Mouse (Mus musculus): Measurements from ENCODE around the gene Nup133. TPM values are rescaled to one million over a fixed set of nuclear protein-coding genes. Genes with fewer than 3 reads are reported as not detected.

Gene Nup133
- polyA plus RNA-seq, 1 experiment from 2014 or later, result 18.3 TPM

DNA sequence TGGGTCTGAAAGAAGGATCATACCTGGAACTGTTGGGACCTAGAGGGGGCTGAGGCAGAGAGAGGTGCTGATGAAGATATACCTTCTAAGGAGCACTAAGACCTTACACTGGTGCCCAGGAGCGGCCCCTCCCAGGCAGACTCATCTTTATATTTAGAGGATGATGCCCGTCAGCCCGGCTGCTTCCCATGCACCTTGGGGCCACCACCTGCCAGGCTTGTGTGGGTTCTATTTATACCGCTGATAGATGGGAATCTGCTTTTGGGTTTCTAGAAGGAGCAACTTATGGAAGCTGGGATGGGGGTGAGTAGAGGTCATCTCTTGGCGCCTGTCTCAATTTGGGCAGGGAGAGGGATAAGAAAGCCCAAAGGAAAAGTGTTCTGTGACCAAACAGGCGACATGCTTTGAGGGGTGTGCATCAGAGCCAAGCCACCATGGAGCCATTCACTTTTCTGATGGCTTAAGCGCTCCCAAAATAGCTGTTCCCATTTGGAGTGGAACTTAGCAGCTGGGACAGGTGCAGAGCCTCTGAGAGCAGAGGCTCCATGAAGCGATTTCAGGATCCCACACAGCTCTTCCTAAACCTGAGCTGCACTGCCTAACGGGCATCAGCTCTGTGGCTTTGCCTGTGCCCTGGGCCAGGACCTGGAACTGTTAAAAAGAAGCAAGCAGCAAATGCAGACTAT, 53.2 kb downstream of the Nup133 start:
- no peak for ATAC-seq
- Histone ChIP-seq H3K9me3 (ENCODE audit: control insufficient read depth, low read length) (no peaks in the 10 kb centered on the region), H3K4me3 (ENCODE audit: low read length) (no peak overlapping the region), H3K27ac (ENCODE audit: low read depth, low read length) (no peak overlapping the region), H3K4me1 (ENCODE audit: control insufficient read depth, insufficient read depth, low read depth, low read length) (peaks cover 6% of the 10 kb centered on the region), H3K9ac (ENCODE audit: low read depth, low read length) (no peak overlapping the region), H3K4me2 (ENCODE audit: low read length) (no peak overlapping the region), H3K27me3 (replicated peaks; ENCODE audit: control insufficient read depth, insufficient read depth, low read length) (peaks cover 18% of the 10 kb centered on the region), H3K36me3 (ENCODE audit: control insufficient read depth, insufficient read depth, low read length) (0 out of 2 replicates have a peak, but pooled peaks cover 4% of the 10 kb centered on the region)
- WGBS, result 68% methylated on average over 9 of the region's 9 CpGs

DNA sequence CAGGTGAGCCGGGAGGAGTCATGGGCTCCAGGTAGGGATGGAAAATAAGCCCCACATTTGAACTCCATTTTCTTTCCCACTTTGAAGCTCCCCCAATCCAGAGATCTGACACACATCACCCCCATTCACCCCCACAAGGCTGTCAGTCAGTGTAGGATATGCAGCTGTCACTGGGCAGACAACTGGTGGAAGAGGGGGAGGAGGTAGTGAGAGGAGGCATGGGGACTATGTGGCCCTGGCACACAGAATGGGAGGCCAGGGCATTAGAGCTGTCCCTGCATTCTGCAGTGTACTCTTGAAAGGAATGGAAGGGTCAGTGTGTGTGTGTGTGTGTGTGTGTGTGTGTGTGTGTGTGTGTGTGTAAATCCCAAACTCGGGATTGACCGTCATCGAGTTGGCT, 53.8 kb downstream of the Nup133 start:
- Histone ChIP-seq H3K4me2 (ENCODE audit: low read length) (no peak overlapping the region), H3K4me3 (ENCODE audit: low read length) (no peak overlapping the region), H3K4me1 (ENCODE audit: control insufficient read depth, insufficient read depth, low read depth, low read length) (peaks cover 6% of the 10 kb centered on the region), H3K9ac (ENCODE audit: low read depth, low read length) (no peak overlapping the region), H3K27me3 (replicated peaks; ENCODE audit: control insufficient read depth, insufficient read depth, low read length) (peaks cover 20% of the 10 kb centered on the region), H3K27ac (ENCODE audit: low read depth, low read length) (no peak overlapping the region), H3K9me3 (ENCODE audit: control insufficient read depth, low read length) (no peaks in the 10 kb centered on the region), H3K36me3 (ENCODE audit: control insufficient read depth, insufficient read depth, low read length) (no peaks in the 10 kb centered on the region)
- WGBS, result 83% methylated on average over 4 of the region's 4 CpGs
- no peak for ATAC-seq

DNA sequence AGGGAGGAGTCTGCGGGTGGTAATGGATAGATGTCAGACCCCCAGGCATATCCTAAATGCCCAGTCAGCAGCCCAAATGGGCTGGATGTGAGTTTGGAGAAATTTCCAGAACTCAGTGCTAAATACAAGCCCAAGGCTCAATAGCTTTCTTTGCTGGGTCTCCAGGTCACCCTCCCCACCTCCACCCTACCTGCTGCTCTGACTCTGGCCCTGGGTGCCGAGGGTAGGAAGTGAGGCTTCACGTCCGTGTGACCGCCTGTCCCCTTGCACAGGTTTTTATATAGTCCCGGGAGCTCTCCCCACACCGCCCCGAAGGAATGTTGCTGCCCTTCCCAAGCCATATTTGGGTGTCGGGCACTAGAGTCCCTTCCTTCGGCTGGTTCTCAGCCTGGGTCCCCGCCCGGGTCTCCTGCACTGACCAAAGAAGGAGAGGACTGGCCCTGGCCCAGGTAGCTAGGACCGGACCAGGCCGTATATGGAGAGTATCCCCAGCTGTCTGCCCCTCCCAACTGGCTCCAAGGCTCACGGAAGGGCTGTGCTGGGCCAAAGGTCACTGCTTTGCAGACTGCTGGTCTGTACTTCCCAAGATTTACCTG, 54.5 kb downstream of the Nup133 start, which contains the start of gene Acta1:
Gene Acta1 (minus strand): TSS at position 250 of the 596 bp plus-strand sequence.
- Histone ChIP-seq H3K27me3 (replicated peaks; ENCODE audit: control insufficient read depth, insufficient read depth, low read length) (peaks cover 20% of the 10 kb centered on the region), H3K9me3 (ENCODE audit: control insufficient read depth, low read length) (no peaks in the 10 kb centered on the region), H3K4me3 (ENCODE audit: low read length) (no peak within 1 kb of the TSS), H3K27ac (ENCODE audit: low read depth, low read length) (no peak within 1 kb of the TSS), H3K4me1 (ENCODE audit: control insufficient read depth, insufficient read depth, low read depth, low read length) (peaks cover 6% of the 10 kb centered on the region), H3K36me3 (ENCODE audit: control insufficient read depth, insufficient read depth, low read length) (no peaks in the 10 kb centered on the region), H3K4me2 (ENCODE audit: low read length) (no peak within 1 kb of the TSS), H3K9ac (ENCODE audit: low read depth, low read length) (no peak within 1 kb of the TSS)
- no peak for ATAC-seq
- WGBS, result 19% methylated on average over 15 of the region's 15 CpGs

DNA sequence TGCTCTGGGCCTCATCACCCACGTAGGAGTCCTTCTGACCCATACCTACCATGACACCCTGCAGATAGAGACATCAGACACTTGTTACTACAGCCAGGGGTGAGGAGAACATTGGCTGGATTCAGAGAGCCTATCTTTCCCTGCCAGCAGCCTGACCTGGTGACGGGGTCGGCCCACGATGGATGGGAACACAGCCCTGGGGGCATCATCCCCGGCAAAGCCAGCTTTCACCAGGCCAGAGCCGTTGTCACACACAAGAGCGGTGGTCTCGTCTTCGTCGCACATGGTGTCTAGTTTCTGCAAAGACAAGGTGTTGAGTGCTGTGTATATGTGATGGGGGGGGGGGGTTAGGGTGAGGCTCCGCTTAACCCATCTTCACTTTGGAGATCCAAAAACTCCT, 55.7 kb downstream of the Nup133 start:
- Histone ChIP-seq H3K4me1 (ENCODE audit: control insufficient read depth, insufficient read depth, low read depth, low read length) (peaks cover 6% of the 10 kb centered on the region), H3K27me3 (replicated peaks; ENCODE audit: control insufficient read depth, insufficient read depth, low read length) (peaks cover 20% of the 10 kb centered on the region), H3K9ac (ENCODE audit: low read depth, low read length) (no peak overlapping the region), H3K4me2 (ENCODE audit: low read length) (no peak overlapping the region), H3K27ac (ENCODE audit: low read depth, low read length) (no peak overlapping the region), H3K36me3 (ENCODE audit: control insufficient read depth, insufficient read depth, low read length) (no peaks in the 10 kb centered on the region), H3K4me3 (ENCODE audit: low read length) (no peak overlapping the region), H3K9me3 (ENCODE audit: control insufficient read depth, low read length) (no peaks in the 10 kb centered on the region)
- no peak for ATAC-seq
- 85% methylated on average over 11 of the region's 11 CpGs for WGBS

DNA sequence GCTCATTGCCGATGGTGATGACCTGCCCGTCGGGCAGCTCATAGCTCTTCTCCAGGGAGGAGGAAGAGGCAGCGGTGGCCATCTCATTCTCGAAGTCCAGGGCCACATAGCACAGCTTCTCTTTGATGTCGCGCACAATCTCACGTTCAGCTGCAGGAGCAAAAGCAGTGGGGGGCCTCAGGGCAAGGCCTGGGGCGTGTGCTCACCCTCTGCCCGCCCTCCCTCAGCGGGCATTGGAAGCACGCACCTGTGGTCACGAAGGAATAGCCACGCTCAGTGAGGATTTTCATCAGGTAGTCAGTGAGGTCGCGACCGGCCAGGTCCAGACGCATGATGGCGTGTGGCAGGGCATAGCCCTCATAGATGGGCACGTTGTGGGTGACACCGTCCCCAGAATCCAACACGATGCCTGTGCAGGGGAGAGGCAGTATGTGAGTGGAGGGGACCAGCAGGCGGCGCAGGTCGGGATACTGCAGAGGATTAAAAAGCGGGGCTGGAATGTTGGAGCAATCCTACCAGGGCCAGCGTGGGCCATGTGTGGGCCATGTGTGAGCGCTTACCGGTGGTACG, 56.4 kb downstream of the Nup133 start:
- ATAC-seq, result peak; percentile 52
- Histone ChIP-seq H3K4me3 (ENCODE audit: low read length) (peak overlapping the region; percentile 51), H3K4me2 (ENCODE audit: low read length) (peak overlapping the region; percentile 81), H3K9ac (ENCODE audit: low read depth, low read length) (peak overlapping the region; percentile 72), H3K27ac (ENCODE audit: low read depth, low read length) (peak overlapping the region; percentile 74), H3K36me3 (ENCODE audit: control insufficient read depth, insufficient read depth, low read length) (no peaks in the 10 kb centered on the region), H3K27me3 (replicated peaks; ENCODE audit: control insufficient read depth, insufficient read depth, low read length) (peaks cover 20% of the 10 kb centered on the region), H3K4me1 (ENCODE audit: control insufficient read depth, insufficient read depth, low read depth, low read length) (peaks cover 6% of the 10 kb centered on the region), H3K9me3 (ENCODE audit: control insufficient read depth, low read length) (no peaks in the 10 kb centered on the region)
- 9% methylated on average over 30 of the region's 30 CpGs for WGBS

- 1% methylated on average over 46 of the region's 49 CpGs for WGBS
These were observed 57.0 kb downstream of the Nup133 start for GRCm38 (mm10) chr8:123891883-123892585.

DNA sequence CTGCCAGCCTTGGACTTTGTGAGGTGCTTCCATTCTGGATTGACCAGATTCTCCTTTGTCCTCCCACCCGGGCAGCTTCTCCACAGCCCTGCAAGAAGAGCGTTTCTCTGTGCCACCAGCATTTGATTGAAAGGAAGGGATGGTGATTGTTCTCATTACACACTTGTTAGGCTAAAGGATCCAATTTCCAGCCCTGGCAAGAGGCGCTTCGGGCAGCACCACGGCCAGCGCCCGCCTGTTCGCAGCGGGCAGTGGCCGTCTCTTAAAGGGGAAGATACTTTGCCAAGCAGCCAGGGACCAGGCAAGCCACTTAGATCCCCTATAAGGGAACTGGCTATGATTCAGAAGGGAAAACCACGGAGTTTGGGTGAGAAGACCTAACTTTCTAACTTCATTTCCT, 57.8 kb downstream of the Nup133 start:
- H3K9me3 ChIP-seq (ENCODE audit: control insufficient read depth, low read length), result no peaks in the 10 kb centered on the region
- peaks cover 22% of the 10 kb centered on the region for H3K27me3 ChIP-seq (replicated peaks; ENCODE audit: control insufficient read depth, insufficient read depth, low read length)
- 0% methylated on average over 11 of the region's 11 CpGs for WGBS
- H3K4me3 ChIP-seq (ENCODE audit: low read length), result peak overlapping the region; percentile 51
- peak overlapping the region; percentile 72 for H3K9ac ChIP-seq (ENCODE audit: low read depth, low read length)
- peak overlapping the region; percentile 84 for H3K27ac ChIP-seq (ENCODE audit: low read depth, low read length)
- ATAC-seq, result no peak
- peaks cover 6% of the 10 kb centered on the region for H3K4me1 ChIP-seq (ENCODE audit: control insufficient read depth, insufficient read depth, low read depth, low read length)
- H3K4me2 ChIP-seq (ENCODE audit: low read length), result peak overlapping the region; percentile 81
- no peaks in the 10 kb centered on the region for H3K36me3 ChIP-seq (ENCODE audit: control insufficient read depth, insufficient read depth, low read length)

More at GRCm38 (mm10) chr8:123891883-123892585, 57.0 kb downstream of the Nup133 start:
- Histone ChIP-seq H3K27me3 (replicated peaks; ENCODE audit: control insufficient read depth, insufficient read depth, low read length) (peaks cover 20% of the 10 kb centered on the region), H3K4me2 (ENCODE audit: low read length) (peak overlapping the region; percentile 81), H3K9me3 (ENCODE audit: control insufficient read depth, low read length) (no peaks in the 10 kb centered on the region), H3K4me3 (ENCODE audit: low read length) (peak overlapping the region; percentile 51), H3K4me1 (ENCODE audit: control insufficient read depth, insufficient read depth, low read depth, low read length) (peaks cover 6% of the 10 kb centered on the region), H3K27ac (ENCODE audit: low read depth, low read length) (peak overlapping the region; percentile 84), H3K36me3 (ENCODE audit: control insufficient read depth, insufficient read depth, low read length) (no peaks in the 10 kb centered on the region), H3K9ac (ENCODE audit: low read depth, low read length) (peak overlapping the region; percentile 72)
- peak; percentile 92 for ATAC-seq

GRCm38 (mm10) chr8:123889797-123890196, 59.3 kb downstream of the Nup133 start:
- Histone ChIP-seq H3K9me3 (ENCODE audit: control insufficient read depth, low read length) (no peaks in the 10 kb centered on the region), H3K27me3 (replicated peaks; ENCODE audit: control insufficient read depth, insufficient read depth, low read length) (peaks cover 20% of the 10 kb centered on the region), H3K9ac (ENCODE audit: low read depth, low read length) (no peak overlapping the region), H3K27ac (ENCODE audit: low read depth, low read length) (no peak overlapping the region), H3K4me3 (ENCODE audit: low read length) (no peak overlapping the region), H3K4me2 (ENCODE audit: low read length) (no peak overlapping the region), H3K36me3 (ENCODE audit: control insufficient read depth, insufficient read depth, low read length) (no peaks in the 10 kb centered on the region), H3K4me1 (ENCODE audit: control insufficient read depth, insufficient read depth, low read depth, low read length) (peaks cover 12% of the 10 kb centered on the region)
- 61% methylated on average over 4 of the region's 4 CpGs for WGBS
- ATAC-seq, result no peak

DNA sequence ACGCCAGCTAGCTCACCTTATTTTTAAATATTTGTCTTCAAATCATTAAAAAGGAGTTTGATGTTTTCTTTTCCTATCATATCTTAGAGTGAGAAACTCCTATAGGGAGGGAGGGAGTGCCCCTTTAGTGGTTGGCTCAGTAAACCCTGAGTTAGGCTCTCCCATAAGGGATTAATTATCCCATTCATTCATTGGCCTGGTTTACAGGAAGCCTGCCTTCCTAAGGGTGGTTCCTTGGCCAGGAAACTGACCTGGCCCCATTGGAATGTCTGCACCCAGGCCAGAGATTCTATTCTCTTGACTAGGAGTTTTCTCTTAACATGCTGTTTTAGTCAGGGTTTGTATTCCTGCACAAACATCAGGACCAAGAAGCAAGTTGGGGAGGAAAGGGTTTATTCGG, 61.1 kb downstream of the Nup133 start:
- Histone ChIP-seq H3K36me3 (ENCODE audit: control insufficient read depth, insufficient read depth, low read length) (no peaks in the 10 kb centered on the region), H3K27ac (ENCODE audit: low read depth, low read length) (no peak overlapping the region), H3K4me1 (ENCODE audit: control insufficient read depth, insufficient read depth, low read depth, low read length) (peaks cover 23% of the 10 kb centered on the region), H3K9ac (ENCODE audit: low read depth, low read length) (no peak overlapping the region), H3K4me3 (ENCODE audit: low read length) (no peak overlapping the region), H3K4me2 (ENCODE audit: low read length) (no peak overlapping the region), H3K9me3 (ENCODE audit: control insufficient read depth, low read length) (no peaks in the 10 kb centered on the region), H3K27me3 (replicated peaks; ENCODE audit: control insufficient read depth, insufficient read depth, low read length) (peaks cover 5% of the 10 kb centered on the region; the same call in 1 of the 2 replicates)
- WGBS, result 83% methylated on average over 2 of the region's 2 CpGs
- ATAC-seq, result no peak
